Mouse (Mus musculus) megakaryocyte, embryonic 14.5 days (primary cell): ENCODE results near the gene Chuk.

Source experiments
- FLI1 ChIP-seq: IDR thresholded peaks from 2 replicates; pipeline ENCODE4 v1.6.1; 2012; ENCODE audit warnings: low read length, inconsistent platforms, mixed read lengths
- GATA1 ChIP-seq: IDR thresholded peaks from 3 replicates; pipeline ENCODE4 v1.6.1; 2012; ENCODE audit warnings: mixed read lengths, low read length, inconsistent platforms, borderline replicate concordance

- TF ChIP-seq GATA1 (no peak), FLI1 (no peak)
Observed at GRCm38 (mm10) chr19:44104393-44104792, 2.9 kb downstream of the Chuk start.
